Mouse (Mus musculus) retina, embryonic 14.5 days (tissue): ENCODE measurements at regions not wholly inside any gene's neighbourhood (a gene's known extent, or its start where the extent isn't known, plus 50 kb on each side); places are given as distances from the start of the nearest gene placed in this dataset.

Source experiments
- DNase-seq: peaks from one replicate; pipeline ENCODE4 v3.0.0-alpha.2; 2015; ENCODE audit warnings: low spot score

DNA sequence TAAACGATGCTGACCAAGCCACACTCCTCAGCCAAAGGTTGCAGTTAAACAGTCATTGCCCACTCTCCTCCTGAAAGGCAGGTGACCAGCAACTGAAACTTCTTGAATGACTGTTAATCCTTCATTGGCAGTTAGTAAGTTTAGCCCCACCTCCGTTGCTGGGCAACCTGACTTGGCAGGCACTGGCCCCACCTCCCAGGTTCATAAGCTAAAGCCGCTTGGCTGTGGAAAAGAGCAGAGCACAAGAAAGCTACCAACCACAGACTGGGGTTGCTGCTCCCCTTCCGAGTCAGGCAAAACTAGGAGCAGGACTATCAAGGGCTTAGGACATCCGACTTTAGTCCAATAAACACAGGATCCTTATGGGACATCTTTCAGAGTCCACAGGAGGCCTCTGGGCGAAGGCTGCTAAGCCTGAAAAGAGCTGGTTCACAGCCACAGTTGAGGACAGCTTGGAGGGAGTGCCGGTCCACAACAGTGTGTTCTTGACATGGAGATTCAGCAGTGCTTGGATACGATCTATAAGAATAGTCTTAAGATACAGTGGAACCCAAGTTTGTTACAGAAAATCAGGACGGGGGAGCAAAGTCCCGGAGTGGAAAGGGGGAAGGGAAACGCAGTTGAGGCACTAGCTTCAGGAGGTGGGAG lies 67.7 kb upstream of the Kcnma1 start:
- DNase-seq = peak; percentile 61

- peak; percentile 49 for DNase-seq
Observed at GRCm38 (mm10) chr14:24068693-24069092, 54.4 kb upstream of the Kcnma1 start.

- peak; percentile 72 for DNase-seq
Observed at GRCm38 (mm10) chr14:24067657-24068056, 53.4 kb upstream of the Kcnma1 start.

- DNase-seq = no peak
Observed at GRCm38 (mm10) chr14:24065231-24065767, 51.0 kb upstream of the Kcnma1 start.
